Mouse (Mus musculus): ENCODE measurements around the gene Hcar2. TPM values are rescaled to one million over a fixed set of nuclear protein-coding genes. Genes with fewer than 3 reads are reported as not detected.

Gene Hcar2
- polyA plus RNA-seq, 1 experiment from 2014 or later = not detected

DNA sequence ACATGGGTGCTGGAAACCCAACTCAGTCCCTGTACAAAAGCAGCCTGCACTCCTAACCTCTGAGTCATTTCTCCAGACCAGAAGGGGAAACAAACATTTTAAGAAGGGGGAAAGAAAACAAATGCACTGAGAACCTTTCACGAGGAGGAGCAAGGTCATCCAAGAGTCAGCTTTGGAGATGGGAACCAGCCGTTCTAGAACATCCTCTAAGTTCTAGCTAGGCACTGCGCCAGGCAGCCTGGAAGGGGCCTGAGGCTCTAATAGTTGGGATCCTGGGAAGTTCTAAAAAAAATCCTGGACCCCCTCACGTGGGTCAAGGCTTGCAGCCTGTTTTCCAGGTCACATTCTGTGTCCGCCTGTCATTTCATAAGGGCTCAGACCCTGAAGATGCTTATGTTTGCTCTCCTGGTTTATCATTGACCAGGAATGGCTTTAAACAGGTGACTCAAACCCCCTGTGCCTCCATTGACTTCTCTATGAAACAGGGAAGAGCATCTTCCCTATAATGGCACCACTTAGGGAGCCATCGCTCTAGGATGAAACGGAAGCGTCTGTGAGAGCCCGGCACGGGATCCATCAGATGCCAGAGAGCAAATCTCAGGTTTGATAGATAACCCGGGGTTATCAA lies 11.3 kb downstream of the Hcar2 start:
- Histone ChIP-seq H3K4me2 (no peak overlapping the region), H3K27ac (no peak overlapping the region), H3K4me3 (no peak overlapping the region), H3K4me1 (replicated peaks) (no peaks in the 10 kb centered on the region), H3K27me3 (no peaks in the 10 kb centered on the region), H3K9ac (no peak overlapping the region), H3K9me3 (no peaks in the 10 kb centered on the region), H3K36me3 (no peaks in the 10 kb centered on the region)
- no peak for ATAC-seq (ENCODE audit: low FRiP score)
- 92% methylated on average over 11 of the region's 11 CpGs for WGBS

- H3K4me1 ChIP-seq (replicated peaks) = no peaks in the 10 kb centered on the region
- no peak for ATAC-seq (ENCODE audit: low FRiP score)
- H3K4me3 ChIP-seq = no peak overlapping the region
- H3K4me2 ChIP-seq = no peak overlapping the region
- no peak overlapping the region for H3K27ac ChIP-seq
- no peaks in the 10 kb centered on the region for H3K36me3 ChIP-seq
- no peaks in the 10 kb centered on the region for H3K9me3 ChIP-seq
- no peak overlapping the region for H3K9ac ChIP-seq
- no peaks in the 10 kb centered on the region for H3K27me3 ChIP-seq
- 65% methylated on average over 2 of the region's 2 CpGs for WGBS
Observed at GRCm38 (mm10) chr5:123851398-123851797, 13.9 kb downstream of the Hcar2 start.

DNA sequence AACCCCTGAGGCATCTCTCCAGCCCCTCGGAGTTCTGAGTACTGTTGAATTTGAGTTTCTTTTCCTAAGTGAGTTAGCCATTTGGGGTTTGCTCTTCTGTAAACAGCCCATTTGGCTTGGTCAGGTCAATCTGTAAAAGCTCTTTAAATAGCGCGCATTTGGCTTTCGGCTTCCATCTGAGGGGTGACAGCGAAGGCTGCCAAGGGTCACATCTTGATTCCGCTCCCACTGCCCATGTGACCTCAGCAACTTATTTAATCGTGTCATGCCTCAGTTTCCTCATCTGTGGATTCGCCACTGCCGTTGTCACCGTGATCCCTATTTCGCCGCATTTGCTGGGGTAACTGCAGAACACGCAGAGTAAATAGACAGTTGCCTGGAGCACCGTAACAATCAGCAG lies 21.0 kb downstream of the Hcar2 start:
- H3K4me3 ChIP-seq = no peak overlapping the region
- H3K36me3 ChIP-seq = no peaks in the 10 kb centered on the region
- no peaks in the 10 kb centered on the region for H3K9me3 ChIP-seq
- no peak overlapping the region for H3K9ac ChIP-seq
- H3K4me1 ChIP-seq (replicated peaks) = no peaks in the 10 kb centered on the region; the same call in 1 of the 2 replicates
- H3K27ac ChIP-seq = no peak overlapping the region
- no peaks in the 10 kb centered on the region for H3K27me3 ChIP-seq
- 91% methylated on average over 14 of the region's 14 CpGs for WGBS
- ATAC-seq (ENCODE audit: low FRiP score) = no peak
- H3K4me2 ChIP-seq = no peak overlapping the region

GRCm38 (mm10) chr5:123843816-123844215 lies 21.5 kb downstream of the Hcar2 start:
- no peaks in the 10 kb centered on the region for H3K36me3 ChIP-seq
- 30% methylated on average over 4 of the region's 4 CpGs for WGBS
- no peak for ATAC-seq (ENCODE audit: low FRiP score)
- H3K4me1 ChIP-seq (replicated peaks) = no peaks in the 10 kb centered on the region; the same call in 1 of the 2 replicates
- no peaks in the 10 kb centered on the region for H3K27me3 ChIP-seq
- H3K9me3 ChIP-seq = no peaks in the 10 kb centered on the region
- H3K27ac ChIP-seq = no peak overlapping the region
- no peak overlapping the region for H3K4me2 ChIP-seq
- no peak overlapping the region for H3K9ac ChIP-seq
- no peak overlapping the region for H3K4me3 ChIP-seq

DNA sequence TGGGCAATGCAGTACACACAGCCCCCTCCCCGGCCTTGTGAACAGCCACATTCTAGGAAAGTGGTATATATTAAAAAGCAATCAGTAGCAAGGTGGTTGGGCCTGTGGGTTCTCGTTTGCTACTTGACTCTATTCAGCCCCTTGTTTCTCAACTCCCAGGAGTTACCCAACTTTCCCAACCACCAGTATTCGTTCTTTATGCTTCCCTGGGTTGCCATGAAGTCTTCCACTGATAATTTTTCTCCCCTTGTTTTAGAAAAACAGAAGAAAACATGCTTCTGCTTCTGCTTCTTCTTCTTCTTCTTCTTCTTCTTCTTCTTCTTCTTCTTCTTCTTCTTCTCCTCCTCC lies 22.4 kb downstream of the Hcar2 start:
- Histone ChIP-seq H3K9me3 (no peaks in the 10 kb centered on the region), H3K27me3 (no peaks in the 10 kb centered on the region), H3K27ac (no peak overlapping the region), H3K36me3 (no peaks in the 10 kb centered on the region), H3K4me2 (no peak overlapping the region), H3K4me1 (replicated peaks) (no peaks in the 10 kb centered on the region; the same call in 1 of the 2 replicates), H3K9ac (no peak overlapping the region), H3K4me3 (no peak overlapping the region)
- no peak for ATAC-seq (ENCODE audit: low FRiP score)
- WGBS = 81% methylated on average over 3 of the region's 3 CpGs

- no peaks in the 10 kb centered on the region for H3K36me3 ChIP-seq
- no peaks in the 10 kb centered on the region for H3K27me3 ChIP-seq
- WGBS = 74% methylated on average over 11 of the region's 11 CpGs
- no peak overlapping the region for H3K4me2 ChIP-seq
- no peaks in the 10 kb centered on the region for H3K9me3 ChIP-seq
- ATAC-seq (ENCODE audit: low FRiP score) = no peak
- H3K4me1 ChIP-seq (replicated peaks) = no peaks in the 10 kb centered on the region; the same call in 1 of the 2 replicates
- H3K9ac ChIP-seq = no peak overlapping the region
- no peak overlapping the region for H3K27ac ChIP-seq
- no peak overlapping the region for H3K4me3 ChIP-seq
Observed at GRCm38 (mm10) chr5:123842221-123842934, 22.9 kb downstream of the Hcar2 start.

DNA sequence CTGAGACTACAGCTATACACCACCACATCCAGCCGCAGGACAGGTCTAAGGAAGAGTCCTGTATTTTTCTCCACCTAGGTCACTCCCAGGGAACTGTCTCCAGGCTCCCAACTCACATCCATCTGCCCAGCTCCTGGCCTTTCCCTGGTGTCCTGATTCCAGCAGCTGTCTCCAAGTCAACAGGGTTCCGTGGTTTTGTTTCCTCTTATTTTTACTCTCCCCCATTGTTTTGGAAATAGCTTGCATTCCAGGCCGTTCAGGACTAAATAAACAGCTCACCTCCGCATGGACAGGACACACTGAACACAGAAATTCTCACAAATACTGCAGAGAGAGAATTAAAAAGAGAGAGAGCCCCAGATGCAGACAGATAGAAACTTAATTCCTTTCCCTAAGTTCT lies 27.9 kb downstream of the Hcar2 start:
- no peak overlapping the region for H3K27ac ChIP-seq
- no peak for ATAC-seq (ENCODE audit: low FRiP score)
- H3K9me3 ChIP-seq = no peaks in the 10 kb centered on the region
- H3K4me3 ChIP-seq = no peak overlapping the region
- H3K4me2 ChIP-seq = no peak overlapping the region
- WGBS = 47% methylated on average over 4 of the region's 4 CpGs
- H3K27me3 ChIP-seq = no peaks in the 10 kb centered on the region
- no peaks in the 10 kb centered on the region; the same call in 1 of the 2 replicates for H3K4me1 ChIP-seq (replicated peaks)
- no peaks in the 10 kb centered on the region for H3K36me3 ChIP-seq
- H3K9ac ChIP-seq = 0 out of 2 replicates have a peak overlapping the region, but pooled peaks have one; percentile 5

DNA sequence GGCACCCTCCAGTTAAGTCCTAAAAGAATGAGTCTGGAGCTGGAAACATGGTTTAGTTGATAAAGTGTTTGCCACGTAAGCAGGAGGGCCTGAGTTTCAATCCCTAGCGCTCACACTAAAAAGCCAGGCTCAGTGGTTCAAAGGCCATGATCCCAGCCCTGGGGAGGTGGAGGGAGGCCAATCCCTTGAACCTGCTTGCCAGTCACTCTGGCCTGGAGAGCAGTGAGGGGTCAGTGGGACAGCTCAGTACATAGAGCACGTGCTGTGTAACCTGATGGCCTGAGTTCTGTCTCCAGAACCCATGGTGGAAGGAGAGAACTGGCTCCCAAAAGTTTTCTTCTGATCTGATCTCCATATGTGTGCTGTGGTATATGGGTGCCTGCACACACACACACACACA lies 30.5 kb downstream of the Hcar2 start:
- ATAC-seq (ENCODE audit: low FRiP score) = no peak
- H3K4me3 ChIP-seq = no peak overlapping the region
- H3K27ac ChIP-seq = no peak overlapping the region
- H3K36me3 ChIP-seq = no peaks in the 10 kb centered on the region
- WGBS = 84% methylated on average over 3 of the region's 3 CpGs
- H3K27me3 ChIP-seq = no peaks in the 10 kb centered on the region
- H3K4me1 ChIP-seq (replicated peaks) = no peaks in the 10 kb centered on the region
- no peaks in the 10 kb centered on the region for H3K9me3 ChIP-seq
- no peak overlapping the region for H3K9ac ChIP-seq
- H3K4me2 ChIP-seq = no peak overlapping the region

- Histone ChIP-seq H3K4me1 (replicated peaks) (no peaks in the 10 kb centered on the region), H3K9me3 (no peaks in the 10 kb centered on the region), H3K4me3 (no peak overlapping the region), H3K4me2 (no peak overlapping the region), H3K27ac (no peak overlapping the region), H3K9ac (no peak overlapping the region), H3K36me3 (no peaks in the 10 kb centered on the region), H3K27me3 (no peaks in the 10 kb centered on the region)
- 90% methylated on average over 7 of the region's 7 CpGs for WGBS
- no peak for ATAC-seq (ENCODE audit: low FRiP score)
Observed at GRCm38 (mm10) chr5:123832309-123832708, 33.0 kb downstream of the Hcar2 start.

GRCm38 (mm10) chr5:123827659-123828091 lies 37.6 kb downstream of the Hcar2 start:
- 77% methylated on average over 6 of the region's 6 CpGs for WGBS
- Histone ChIP-seq H3K9me3 (no peaks in the 10 kb centered on the region), H3K4me1 (replicated peaks) (0 out of 2 replicates have a peak, but pooled peaks cover 4% of the 10 kb centered on the region), H3K36me3 (no peaks in the 10 kb centered on the region), H3K4me2 (no peak overlapping the region), H3K4me3 (no peak overlapping the region), H3K27me3 (no peaks in the 10 kb centered on the region), H3K9ac (no peak overlapping the region), H3K27ac (no peak overlapping the region)
- no peak for ATAC-seq (ENCODE audit: low FRiP score)

DNA sequence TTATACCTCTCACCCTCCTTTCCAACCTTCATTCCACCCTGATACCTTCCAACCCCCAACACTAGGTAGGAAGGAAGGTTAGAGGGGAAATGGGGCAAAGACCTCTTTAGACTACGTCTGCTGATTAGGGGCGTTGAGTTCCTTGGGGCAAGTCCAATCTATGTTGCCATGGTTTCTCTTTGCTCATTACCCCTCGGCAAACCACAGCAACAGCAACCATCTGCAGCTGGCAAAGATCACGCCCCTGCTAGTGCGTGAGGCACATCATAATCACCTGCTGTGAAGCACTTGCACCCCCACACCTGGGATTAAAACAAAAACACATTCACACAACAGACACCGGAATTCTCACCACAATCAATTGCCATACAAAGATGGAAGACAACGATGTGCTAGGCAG lies 42.6 kb downstream of the Hcar2 start:
- Histone ChIP-seq H3K4me3 (no peak overlapping the region), H3K27me3 (no peaks in the 10 kb centered on the region), H3K9me3 (no peaks in the 10 kb centered on the region), H3K4me1 (replicated peaks) (0 out of 2 replicates have a peak, but pooled peaks cover 9% of the 10 kb centered on the region), H3K27ac (peak overlapping the region; percentile 48; the same call in 1 of the 2 replicates), H3K9ac (no peak overlapping the region), H3K36me3 (no peaks in the 10 kb centered on the region), H3K4me2 (no peak overlapping the region)
- no peak for ATAC-seq (ENCODE audit: low FRiP score)
- 53% methylated on average over 7 of the region's 7 CpGs for WGBS

DNA sequence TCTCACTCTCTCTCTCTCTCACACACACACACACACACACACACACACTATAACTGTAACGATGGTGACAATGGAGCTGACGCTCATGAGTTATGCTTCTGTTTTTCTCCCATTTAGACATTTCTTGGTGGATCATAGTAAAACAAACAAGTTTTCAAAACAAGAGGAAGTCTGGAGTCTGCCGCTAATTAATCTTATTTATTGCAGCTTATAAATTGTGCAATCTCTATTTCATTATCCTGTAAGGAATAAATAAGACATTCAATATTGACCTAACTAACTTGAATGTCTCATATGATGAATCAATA lies 44.1 kb downstream of the Hcar2 start:
- 0 out of 2 replicates have a peak, but pooled peaks cover 9% of the 10 kb centered on the region for H3K4me1 ChIP-seq (replicated peaks)
- ATAC-seq (ENCODE audit: low FRiP score) = no peak
- H3K9ac ChIP-seq = no peak overlapping the region
- no peaks in the 10 kb centered on the region for H3K9me3 ChIP-seq
- no peaks in the 10 kb centered on the region for H3K36me3 ChIP-seq
- no peak overlapping the region for H3K4me3 ChIP-seq
- no peaks in the 10 kb centered on the region for H3K27me3 ChIP-seq
- no peak overlapping the region for H3K27ac ChIP-seq
- 81% methylated on average over 3 of the region's 3 CpGs for WGBS
- no peak overlapping the region for H3K4me2 ChIP-seq

Measured in hindbrain, embryonic 13.5 days (tissue).